ENCODE assay signal across 24 mouse cellular contexts in genomic region chr7:132419378-132420255, GRCm38 (mm10).
"Had no signal": no experiment of that assay in that cellular context is flagged by ENCODE, and none has a peak within 500 bp of the region (broad histone marks: within the 10 kb centered on the region; RNA-seq: fewer than 3 reads in every experiment).

No protein-coding gene starts in this region.

- H3K27me3 ChIP-seq: heart, embryonic 12.5 days; hindbrain, embryonic 12.5 days; intestine, embryonic 15.5 days; limb, embryonic 15.5 days had no signal

- H3K27ac ChIP-seq: heart, embryonic 10.5 days; hindbrain, embryonic 12.5 days; hindbrain, embryonic 14.5 days; intestine, embryonic 15.5 days; layer of hippocampus, adult 2 months; limb, embryonic 13.5 days; limb, embryonic 15.5 days had no signal

- H3K4me3 ChIP-seq: heart, embryonic 10.5 days; heart, embryonic 12.5 days; hindbrain, embryonic 10.5 days; hindbrain, embryonic 12.5 days; intestine, embryonic 15.5 days; layer of hippocampus, adult 2 months; limb, embryonic 13.5 days; limb, embryonic 15.5 days had no signal

- H3K4me2 ChIP-seq: heart, embryonic 12.5 days; hindbrain, embryonic 12.5 days; hindbrain, embryonic 14.5 days; intestine, embryonic 15.5 days; limb, embryonic 13.5 days; limb, embryonic 15.5 days had no signal

- DNase-seq: gastrocnemius, postnatal 14 days; gastrocnemius, postnatal 36 days; heart, adult 18-20 months; heart, postnatal 10 days; heart, postnatal 4 days; kidney, adult 18-20 months; kidney, adult 8-10 months; kidney, postnatal 10 days; kidney, postnatal 25 days; kidney, postnatal 4 days; layer of hippocampus, postnatal 36 days; left cerebral cortex, postnatal 4 days had no signal

- H3K36me3 ChIP-seq: heart, embryonic 10.5 days; heart, embryonic 12.5 days; hindbrain, embryonic 10.5 days; hindbrain, embryonic 12.5 days; intestine, embryonic 15.5 days; limb, embryonic 13.5 days; limb, embryonic 15.5 days had no signal

- H3K4me1 ChIP-seq: heart, embryonic 10.5 days; heart, embryonic 12.5 days; intestine, embryonic 15.5 days had no signal

- H3K9ac ChIP-seq: heart, embryonic 12.5 days; hindbrain, embryonic 12.5 days; hindbrain, embryonic 14.5 days; intestine, embryonic 15.5 days; limb, embryonic 13.5 days; limb, embryonic 15.5 days had no signal

- H3K9me3 ChIP-seq: heart, embryonic 10.5 days; hindbrain, embryonic 12.5 days; intestine, embryonic 15.5 days; limb, embryonic 13.5 days; limb, embryonic 15.5 days had no signal

- ATAC-seq: hindbrain, embryonic 16.5 days; inflammation-experienced regulatory T-cells, adult 6 months; intestine, embryonic 15.5 days; intestine, postnatal 0 days had no signal
